Mouse (Mus musculus) thymus, postnatal 25 days (tissue): Measurements from ENCODE around the gene Csrnp1.

Experiments used
- DNase-seq: peaks from one replicate; pipeline ENCODE4 v3.0.0; 2022

The Csrnp1 gene

DNA sequence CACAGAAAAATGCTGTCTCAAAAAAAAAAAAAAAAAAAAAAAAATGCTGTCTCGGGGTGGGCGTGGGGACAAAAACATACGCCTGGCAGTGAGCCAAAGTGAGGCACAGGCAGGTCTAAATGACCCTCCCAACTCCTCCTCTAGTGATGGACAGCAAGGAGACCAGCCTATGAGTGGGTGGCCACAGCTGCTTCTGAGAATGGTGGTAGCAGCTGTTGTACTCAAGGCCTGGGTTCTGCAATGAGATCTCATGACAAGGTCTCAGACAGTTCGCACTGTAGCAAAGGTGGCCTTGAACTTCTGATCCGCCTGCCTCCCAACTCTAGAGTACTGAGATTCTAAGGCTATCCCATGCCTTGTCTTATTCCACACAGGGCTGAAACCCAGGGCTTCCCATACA is 43.1 kb downstream of the Csrnp1 start:
- no peak for DNase-seq

DNA sequence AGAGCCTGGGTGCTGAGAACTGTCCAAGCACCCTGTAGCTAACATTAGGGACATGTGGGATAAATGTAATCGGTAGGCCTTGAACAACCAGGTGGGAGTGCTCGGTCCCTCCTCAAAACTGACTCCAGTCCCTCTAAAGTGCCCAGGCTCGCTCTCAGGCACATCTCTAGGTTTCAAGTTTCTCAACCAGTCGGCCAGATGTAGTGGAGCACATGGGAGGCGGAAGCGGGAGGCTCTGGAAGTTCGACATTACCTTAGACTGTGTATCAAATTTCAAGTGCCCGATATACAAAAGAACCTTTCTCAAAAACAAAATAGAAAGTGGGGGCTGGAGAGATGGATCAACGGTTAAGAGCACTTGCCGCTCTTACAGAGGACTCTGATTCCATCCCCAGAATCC is 44.8 kb downstream of the Csrnp1 start:
- no peak for DNase-seq

DNA sequence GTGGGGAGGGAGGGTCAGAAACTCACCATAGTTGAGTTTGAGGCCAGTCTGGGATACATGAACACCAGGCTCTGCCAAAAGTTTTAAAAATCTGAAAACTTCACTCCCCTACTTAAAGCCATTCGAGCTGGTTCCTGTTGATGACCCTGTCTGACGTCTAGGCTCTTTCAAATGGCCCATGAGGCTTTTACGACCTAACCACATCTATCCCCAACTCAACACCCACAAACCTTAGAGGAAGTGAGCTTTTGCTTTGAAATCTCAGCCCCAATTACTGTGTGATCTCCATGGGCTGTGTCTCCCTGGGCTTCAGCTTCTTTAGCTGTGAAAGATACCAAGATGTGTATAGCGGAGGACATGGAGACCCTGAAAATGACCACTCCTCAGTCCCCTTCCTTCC is 46.0 kb downstream of the Csrnp1 start:
- no peak for DNase-seq

DNA sequence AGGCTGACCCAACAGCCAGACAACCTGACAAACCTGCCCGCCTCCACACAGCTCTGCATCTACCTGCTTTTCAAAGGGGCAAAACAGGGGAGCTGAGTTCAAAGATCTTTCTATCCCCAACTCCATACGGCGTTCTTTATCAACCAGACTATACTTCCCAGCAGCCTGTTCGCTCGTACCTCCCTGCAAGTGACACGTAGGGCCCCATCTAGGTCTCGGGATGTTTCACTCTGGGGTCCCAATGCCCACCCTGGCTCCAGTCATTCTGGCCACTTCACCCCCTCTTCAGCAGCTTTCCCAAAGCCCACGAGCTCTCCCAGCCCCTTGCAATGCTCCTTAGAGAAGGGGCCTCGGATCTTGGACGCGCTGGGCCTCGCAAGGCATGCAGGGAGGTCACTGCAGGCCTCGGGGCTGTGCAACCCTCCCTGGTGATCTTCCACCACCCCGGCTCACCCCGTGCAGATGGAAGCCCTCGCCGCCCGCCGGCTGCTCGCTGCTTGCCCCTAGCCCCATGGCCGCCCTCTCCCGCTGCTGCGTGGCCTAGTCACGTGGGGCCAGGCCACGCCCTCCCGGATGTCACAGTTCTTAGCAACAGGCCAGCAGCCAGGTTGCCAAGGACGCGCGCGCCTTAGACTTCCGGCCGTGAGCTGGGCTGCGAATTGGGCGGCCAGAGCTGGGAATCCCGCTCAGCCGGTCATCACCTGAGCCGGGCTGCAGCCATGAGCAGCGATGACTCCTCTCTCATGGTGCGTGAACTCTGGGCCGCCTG is 47.3 kb downstream of the Csrnp1 start, which contains the start of the genes Gorasp1 and Ttc21a:
TSS of gene Gorasp1 (minus strand) at position 561 of the 769 bp plus-strand sequence.
TSS of gene Ttc21a (plus strand) at position 602 of the 769 bp plus-strand sequence.
- peak; percentile 93 for DNase-seq

DNA sequence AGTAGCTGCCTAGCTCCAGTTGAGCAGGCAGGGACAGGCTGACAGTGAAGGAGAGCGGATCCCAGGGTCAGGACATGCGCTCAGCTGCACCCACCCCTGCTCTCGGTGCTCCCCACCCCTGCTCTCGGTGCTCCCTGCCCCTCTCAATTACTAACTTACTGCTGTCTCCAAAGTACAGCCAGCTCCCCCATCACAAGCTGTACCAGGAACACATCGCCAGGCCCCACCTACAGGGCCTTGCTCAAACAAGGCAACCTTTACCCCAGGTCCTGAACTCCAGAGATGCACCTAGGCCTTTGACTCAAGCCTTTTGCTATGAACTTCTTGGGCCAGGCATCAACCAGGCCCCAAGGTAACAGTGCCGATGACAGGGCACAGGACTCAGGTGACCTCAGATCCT is 50.8 kb downstream of the Csrnp1 start:
- DNase-seq: no peak

DNA sequence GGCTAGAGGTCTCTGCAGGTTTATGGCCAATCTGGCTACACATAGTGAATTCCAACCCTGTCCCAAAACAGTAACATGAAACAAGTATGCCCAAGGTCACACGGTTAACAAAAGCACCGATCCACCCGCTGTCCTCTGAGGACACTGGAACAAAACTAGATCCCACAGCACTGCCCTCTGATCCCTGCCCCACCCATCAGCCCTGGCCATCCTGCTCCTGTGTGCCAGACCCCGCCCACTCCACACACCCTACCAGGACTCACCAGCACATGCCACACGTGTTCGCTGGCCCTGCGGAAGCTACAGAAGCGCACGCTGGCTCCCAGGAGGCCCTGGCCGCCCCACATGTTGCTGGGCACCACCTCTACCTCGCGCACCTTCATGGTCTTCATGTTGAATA is 52.1 kb downstream of the Csrnp1 start:
- DNase-seq: no peak

DNA sequence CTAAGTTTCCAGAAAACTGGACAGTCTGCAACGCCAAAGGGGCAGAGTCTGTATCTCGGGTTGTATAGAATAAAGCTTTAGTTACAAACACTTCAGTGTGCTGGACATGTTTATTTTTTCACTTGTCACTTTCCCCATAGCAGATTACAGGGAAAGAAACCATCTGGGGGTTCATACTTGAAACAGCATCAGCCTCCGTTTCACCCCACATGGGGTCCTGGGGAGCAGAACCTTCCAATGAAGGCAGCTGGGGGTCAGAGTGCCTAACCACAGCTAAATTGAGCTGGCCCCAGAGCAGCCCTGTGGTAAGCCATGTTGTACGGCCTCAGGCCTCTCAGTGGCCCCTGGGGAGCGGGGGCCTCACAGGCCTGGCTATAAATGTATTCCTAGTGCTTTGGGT is 58.0 kb downstream of the Csrnp1 start:
- no peak for DNase-seq

DNA sequence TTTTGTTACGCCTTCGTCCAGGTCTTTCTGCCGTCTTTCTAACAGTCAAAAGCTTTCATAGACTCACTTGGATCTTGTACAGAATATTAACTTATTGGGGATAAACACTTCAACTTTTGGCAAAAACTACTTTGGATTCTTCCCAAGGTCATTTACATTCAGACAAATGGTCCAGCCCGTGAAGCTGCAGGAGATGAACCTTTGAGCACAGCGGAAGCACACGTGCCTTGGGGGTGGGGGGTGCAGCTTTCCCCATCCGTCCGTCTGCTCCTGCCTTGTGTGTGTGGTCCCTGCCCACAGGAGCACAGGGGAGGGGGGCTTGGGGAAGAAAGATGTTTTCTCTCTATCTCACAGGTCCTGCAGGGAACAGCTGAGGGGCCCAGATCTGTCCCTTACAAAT is 58.7 kb downstream of the Csrnp1 start:
- no peak for DNase-seq

DNA sequence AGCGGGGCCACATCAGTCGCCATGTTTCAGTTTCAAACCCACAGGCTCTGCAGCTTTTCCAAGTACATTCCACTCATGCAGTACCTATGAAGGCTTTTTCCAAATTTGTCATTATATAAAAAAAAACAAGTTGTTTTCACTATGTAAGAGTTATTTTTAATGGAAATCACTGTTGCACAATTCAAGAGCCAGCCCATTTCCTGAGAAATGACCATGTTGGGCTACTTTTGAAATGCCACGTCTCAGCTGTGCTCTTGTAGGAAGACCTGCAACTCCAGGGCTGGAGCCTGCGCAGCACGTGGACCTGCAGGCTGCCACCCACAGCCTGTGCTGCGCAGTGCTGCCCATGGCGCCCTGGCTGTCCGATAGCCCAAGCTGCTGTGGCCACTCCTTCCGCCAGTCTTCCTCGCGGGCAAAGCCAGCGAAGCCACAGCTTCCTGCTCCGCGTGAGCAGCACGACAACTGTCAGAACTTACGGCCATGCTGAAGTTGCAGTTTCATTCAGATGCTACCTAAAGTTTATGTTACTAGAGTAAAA is 59.3 kb downstream of the Csrnp1 start:
- DNase-seq: no peak

DNA sequence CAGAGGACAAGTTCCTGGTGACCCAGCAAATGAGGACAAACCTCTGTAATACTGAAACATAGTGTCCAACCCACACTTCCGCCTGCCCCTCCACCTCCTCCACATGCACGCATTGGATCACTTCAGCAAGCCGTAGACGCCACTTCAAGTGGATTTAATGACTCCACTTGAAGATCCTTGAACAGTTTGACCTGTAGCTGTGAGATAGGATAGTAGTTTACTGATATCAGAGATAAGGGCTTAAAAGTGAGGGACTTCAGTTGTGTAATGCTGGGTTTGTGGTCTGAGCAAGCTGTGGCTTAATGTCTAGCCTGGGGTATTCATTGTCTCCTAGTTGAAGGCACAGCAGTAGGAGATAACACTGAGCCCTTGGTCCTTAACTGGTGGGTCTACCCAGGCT is 61.0 kb downstream of the Csrnp1 start:
- DNase-seq: no peak
